Mouse (Mus musculus): ENCODE results near the gene Tex48. TPM values are rescaled to one million over a fixed set of nuclear protein-coding genes. Genes with fewer than 3 reads are reported as not detected.

Tex48 gene
- total RNA-seq, 1 experiment, result not detected

- Histone ChIP-seq H3K36me3 (ENCODE audit: control insufficient read depth, insufficient read depth, low read length, poor library complexity, severe bottlenecking) (no peaks in the 10 kb centered on the region), H3K27ac (ENCODE audit: insufficient read depth, low read depth, low read length, poor library complexity, severe bottlenecking) (no peak overlapping the region), H3K4me1 (ENCODE audit: control insufficient read depth in 2 of 2, insufficient read depth in 2 of 2, low read length in 2 of 2, poor library complexity in 1 of 2) (no peaks in the 10 kb centered on the region), H3K4me3 (ENCODE audit: insufficient read depth in 1 of 2, low read depth in 1 of 2, low read length in 2 of 2, poor library complexity in 1 of 2, severe bottlenecking in 1 of 2) (no peak overlapping the region), H3K9ac (ENCODE audit: insufficient read depth, low read depth, low read length, poor library complexity, severe bottlenecking) (no peak overlapping the region), H3K9me3 (ENCODE audit: control insufficient read depth, insufficient read depth, low read depth, low read length) (no peaks in the 10 kb centered on the region)
- TF ChIP-seq CHD2 (IDR thresholded peaks at IDR 0.05; ENCODE audit: low read depth, low read length) (no peak), ZNF384 (IDR thresholded peaks at IDR 0.05; ENCODE audit: low read depth, low read length) (no peak), ZC3H11A (IDR thresholded peaks at IDR 0.05; ENCODE audit: borderline replicate concordance, low read depth, low read length) (no peak), HCFC1 (IDR thresholded peaks at IDR 0.05; ENCODE audit: borderline replicate concordance, insufficient read depth, low read length) (no peak), MAFK (IDR thresholded peaks at IDR 0.05; ENCODE audit: insufficient read depth, low read depth, low read length) (no peak)
- in situ Hi-C loops (cut with MboI; ENCODE audit: low sequenced_read_pairs in 2 of 2, unreplicated experiment in 2 of 2), result no loop called here
- DNase-seq (ENCODE audit: low read depth, low spot score), result no peak
These were observed 16.3 kb downstream of the Tex48 start for GRCm38 (mm10) chr4:63605968-63606367.

GRCm38 (mm10) chr4:63605545-63605944 lies 16.7 kb downstream of the Tex48 start:
- in situ Hi-C loops (cut with MboI; ENCODE audit: low sequenced_read_pairs in 2 of 2, unreplicated experiment in 2 of 2), result no loop called here
- Histone ChIP-seq H3K36me3 (ENCODE audit: control insufficient read depth, insufficient read depth, low read length, poor library complexity, severe bottlenecking) (no peaks in the 10 kb centered on the region), H3K9me3 (ENCODE audit: control insufficient read depth, insufficient read depth, low read depth, low read length) (no peaks in the 10 kb centered on the region), H3K9ac (ENCODE audit: insufficient read depth, low read depth, low read length, poor library complexity, severe bottlenecking) (no peak overlapping the region), H3K4me3 (ENCODE audit: insufficient read depth in 1 of 2, low read depth in 1 of 2, low read length in 2 of 2, poor library complexity in 1 of 2, severe bottlenecking in 1 of 2) (no peak overlapping the region), H3K4me1 (ENCODE audit: control insufficient read depth in 2 of 2, insufficient read depth in 2 of 2, low read length in 2 of 2, poor library complexity in 1 of 2) (no peaks in the 10 kb centered on the region), H3K27ac (ENCODE audit: insufficient read depth, low read depth, low read length, poor library complexity, severe bottlenecking) (no peak overlapping the region)
- DNase-seq (ENCODE audit: low read depth, low spot score), result no peak
- TF ChIP-seq ZC3H11A (IDR thresholded peaks at IDR 0.05; ENCODE audit: borderline replicate concordance, low read depth, low read length), result no peak
- TF ChIP-seq MAFK (IDR thresholded peaks at IDR 0.05; ENCODE audit: insufficient read depth, low read depth, low read length), result no peak
- TF ChIP-seq HCFC1 (IDR thresholded peaks at IDR 0.05; ENCODE audit: borderline replicate concordance, insufficient read depth, low read length), result no peak
- no peak for TF ChIP-seq ZNF384 (IDR thresholded peaks at IDR 0.05; ENCODE audit: low read depth, low read length)
- TF ChIP-seq CHD2 (IDR thresholded peaks at IDR 0.05; ENCODE audit: low read depth, low read length), result no peak

- DNase-seq (ENCODE audit: low read depth, low spot score), result no peak
- no peak within 1 kb of the TSS for H3K27ac ChIP-seq (ENCODE audit: insufficient read depth, low read depth, low read length, poor library complexity, severe bottlenecking)
- no peak within 1 kb of the TSS for H3K9ac ChIP-seq (ENCODE audit: insufficient read depth, low read depth, low read length, poor library complexity, severe bottlenecking)
These were observed 17.3 kb downstream of the Tex48 start, which contains the start of gene Gm11213 for GRCm38 (mm10) chr4:63604945-63605344. Gene Gm11213 (minus strand): TSS chr4:63605261.

GRCm38 (mm10) chr4:63601263-63601662 lies 21.0 kb downstream of the Tex48 start:
- no peak for DNase-seq (ENCODE audit: low read depth, low spot score)
- no peaks in the 10 kb centered on the region for H3K9me3 ChIP-seq (ENCODE audit: control insufficient read depth, insufficient read depth, low read depth, low read length)
- no peak overlapping the region for H3K27ac ChIP-seq (ENCODE audit: insufficient read depth, low read depth, low read length, poor library complexity, severe bottlenecking)
- no peaks in the 10 kb centered on the region for H3K4me1 ChIP-seq (ENCODE audit: control insufficient read depth in 2 of 2, insufficient read depth in 2 of 2, low read length in 2 of 2, poor library complexity in 1 of 2)
- no peak for TF ChIP-seq MAFK (IDR thresholded peaks at IDR 0.05; ENCODE audit: insufficient read depth, low read depth, low read length)
- no peak for TF ChIP-seq ZC3H11A (IDR thresholded peaks at IDR 0.05; ENCODE audit: borderline replicate concordance, low read depth, low read length)
- TF ChIP-seq CHD2 (IDR thresholded peaks at IDR 0.05; ENCODE audit: low read depth, low read length), result no peak
- no peak for TF ChIP-seq ZNF384 (IDR thresholded peaks at IDR 0.05; ENCODE audit: low read depth, low read length)
- no peak for TF ChIP-seq HCFC1 (IDR thresholded peaks at IDR 0.05; ENCODE audit: borderline replicate concordance, insufficient read depth, low read length)
- no peaks in the 10 kb centered on the region for H3K36me3 ChIP-seq (ENCODE audit: control insufficient read depth, insufficient read depth, low read length, poor library complexity, severe bottlenecking)
- no peak overlapping the region for H3K9ac ChIP-seq (ENCODE audit: insufficient read depth, low read depth, low read length, poor library complexity, severe bottlenecking)
- in situ Hi-C loops (cut with MboI; ENCODE audit: low sequenced_read_pairs in 2 of 2, unreplicated experiment in 2 of 2), result no loop called here
- H3K4me3 ChIP-seq (ENCODE audit: insufficient read depth in 1 of 2, low read depth in 1 of 2, low read length in 2 of 2, poor library complexity in 1 of 2, severe bottlenecking in 1 of 2), result no peak overlapping the region

More at GRCm38 (mm10) chr4:63604945-63605344, 17.3 kb downstream of the Tex48 start, which contains the start of gene Gm11213:
- H3K4me1 ChIP-seq (ENCODE audit: control insufficient read depth in 2 of 2, insufficient read depth in 2 of 2, low read length in 2 of 2, poor library complexity in 1 of 2), result no peaks in the 10 kb centered on the region
- no peaks in the 10 kb centered on the region for H3K36me3 ChIP-seq (ENCODE audit: control insufficient read depth, insufficient read depth, low read length, poor library complexity, severe bottlenecking)
- in situ Hi-C loops (cut with MboI; ENCODE audit: low sequenced_read_pairs in 2 of 2, unreplicated experiment in 2 of 2), result no loop called here
- TF ChIP-seq ZC3H11A (IDR thresholded peaks at IDR 0.05; ENCODE audit: borderline replicate concordance, low read depth, low read length) (no peak), CHD2 (IDR thresholded peaks at IDR 0.05; ENCODE audit: low read depth, low read length) (no peak), MAFK (IDR thresholded peaks at IDR 0.05; ENCODE audit: insufficient read depth, low read depth, low read length) (no peak), HCFC1 (IDR thresholded peaks at IDR 0.05; ENCODE audit: borderline replicate concordance, insufficient read depth, low read length) (no peak), ZNF384 (IDR thresholded peaks at IDR 0.05; ENCODE audit: low read depth, low read length) (no peak)
- H3K9me3 ChIP-seq (ENCODE audit: control insufficient read depth, insufficient read depth, low read depth, low read length), result no peaks in the 10 kb centered on the region
- no peak within 1 kb of the TSS for H3K4me3 ChIP-seq (ENCODE audit: insufficient read depth in 1 of 2, low read depth in 1 of 2, low read length in 2 of 2, poor library complexity in 1 of 2, severe bottlenecking in 1 of 2)

GRCm38 (mm10) chr4:63600786-63601185 lies 21.4 kb downstream of the Tex48 start:
- Histone ChIP-seq H3K27ac (ENCODE audit: insufficient read depth, low read depth, low read length, poor library complexity, severe bottlenecking) (no peak overlapping the region), H3K9ac (ENCODE audit: insufficient read depth, low read depth, low read length, poor library complexity, severe bottlenecking) (no peak overlapping the region), H3K4me3 (ENCODE audit: insufficient read depth in 1 of 2, low read depth in 1 of 2, low read length in 2 of 2, poor library complexity in 1 of 2, severe bottlenecking in 1 of 2) (no peak overlapping the region), H3K9me3 (ENCODE audit: control insufficient read depth, insufficient read depth, low read depth, low read length) (no peaks in the 10 kb centered on the region), H3K4me1 (ENCODE audit: control insufficient read depth in 2 of 2, insufficient read depth in 2 of 2, low read length in 2 of 2, poor library complexity in 1 of 2) (no peaks in the 10 kb centered on the region), H3K36me3 (ENCODE audit: control insufficient read depth, insufficient read depth, low read length, poor library complexity, severe bottlenecking) (no peaks in the 10 kb centered on the region)
- no peak for DNase-seq (ENCODE audit: low read depth, low spot score)
- TF ChIP-seq CHD2 (IDR thresholded peaks at IDR 0.05; ENCODE audit: low read depth, low read length), result no peak
- TF ChIP-seq ZC3H11A (IDR thresholded peaks at IDR 0.05; ENCODE audit: borderline replicate concordance, low read depth, low read length), result no peak
- no peak for TF ChIP-seq HCFC1 (IDR thresholded peaks at IDR 0.05; ENCODE audit: borderline replicate concordance, insufficient read depth, low read length)
- no peak for TF ChIP-seq ZNF384 (IDR thresholded peaks at IDR 0.05; ENCODE audit: low read depth, low read length)
- TF ChIP-seq MAFK (IDR thresholded peaks at IDR 0.05; ENCODE audit: insufficient read depth, low read depth, low read length), result no peak
- in situ Hi-C loops (cut with MboI; ENCODE audit: low sequenced_read_pairs in 2 of 2, unreplicated experiment in 2 of 2), result no loop called here
